Mouse (Mus musculus): ENCODE measurements around the gene Cldnd2. TPM values are rescaled to one million over a fixed set of nuclear protein-coding genes. Genes with fewer than 3 reads are reported as not detected.

Gene Cldnd2
- not detected for polyA plus RNA-seq (2015; fragmentation: Illumina TruSeq; extraction: RNeasy Lipid Tissue Mini Kit (QIAGEN cat#74804); ENCODE audit: insufficient read depth, low read depth, low replicate concordance)

GRCm38 (mm10) chr7:43440482-43440881 lies at the start of gene Cldnd2:
TSS of gene Cldnd2 (plus strand) at chr7:43440782.

DNA sequence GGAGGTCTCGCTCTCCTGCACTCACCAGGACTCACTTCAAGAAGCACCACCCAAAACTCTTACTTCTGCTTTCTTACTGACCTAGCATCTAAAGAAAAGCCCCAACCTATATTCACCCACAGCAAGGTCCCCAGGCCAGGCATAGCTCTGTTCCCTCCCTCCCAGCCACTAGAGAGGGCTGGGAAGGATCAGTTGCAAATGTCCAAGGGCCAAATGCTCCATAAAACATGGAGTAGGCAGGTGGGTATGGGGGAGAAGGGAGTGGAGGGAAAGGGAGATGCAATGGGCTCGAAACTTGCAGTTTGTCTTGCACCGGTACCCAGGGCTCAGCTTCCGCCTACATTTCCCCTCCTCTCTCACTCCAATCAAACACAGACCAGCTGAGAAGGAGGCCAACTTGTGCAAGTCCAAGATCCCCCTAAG lies 32.4 kb upstream of the Cldnd2 start, which contains the start of gene Siglecg:
Gene Siglecg (plus strand): TSS at position 74 of the 423 bp plus-strand sequence.

GRCm38 (mm10) chr7:43427406-43427805 lies 13.2 kb upstream of the Cldnd2 start, which contains the start of gene Lim2:
TSS of gene Lim2 (plus strand) at chr7:43427670.

DNA sequence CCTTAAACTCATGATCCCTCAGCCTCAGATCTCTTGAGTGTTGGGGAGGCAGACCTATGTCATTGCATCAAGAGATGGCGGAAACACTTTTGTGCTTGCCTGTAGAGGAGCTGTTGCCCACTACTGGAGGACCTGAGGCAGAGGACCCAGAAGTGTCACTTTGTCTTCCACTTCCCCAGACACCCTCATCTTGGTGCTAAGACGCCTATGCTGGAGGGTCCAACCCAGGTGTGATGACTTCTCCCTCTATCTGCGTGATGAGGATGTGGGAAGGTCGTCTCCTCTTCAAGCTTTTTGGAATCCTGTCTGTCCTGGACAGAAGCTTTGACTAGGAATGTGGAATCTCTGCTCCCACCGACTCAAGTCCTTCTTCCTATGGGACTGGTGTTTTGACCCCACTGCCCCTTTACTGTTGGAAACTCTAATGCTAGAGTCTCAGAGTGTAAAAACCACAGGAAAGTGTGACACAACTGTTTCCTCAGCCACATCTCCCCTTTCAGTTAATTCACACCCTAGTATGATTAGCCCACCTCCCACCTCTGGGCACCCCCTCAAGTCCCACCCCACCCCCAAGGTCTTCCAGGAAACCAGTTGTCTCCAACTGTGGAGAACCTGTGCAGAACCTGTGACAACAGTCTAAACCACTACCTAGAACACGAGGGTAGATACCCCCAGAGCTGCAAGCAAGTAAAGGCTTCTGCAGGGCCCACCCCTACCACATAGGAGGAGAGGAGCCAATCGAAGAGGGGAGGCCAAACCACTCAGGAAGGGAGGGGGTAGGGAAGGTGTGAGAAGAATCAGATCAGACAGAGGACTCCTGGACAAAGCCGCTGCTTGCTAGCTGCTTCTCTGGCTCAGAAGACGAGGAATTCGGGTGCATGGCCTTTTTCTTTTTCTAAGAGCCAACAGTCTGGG lies 4.0 kb upstream of the Cldnd2 start, which contains the start of gene Nkg7:
Gene Nkg7 (plus strand): TSS at position 733 of the 915 bp plus-strand sequence.

GRCm38 (mm10) chr7:43443917-43444293 lies 3.3 kb downstream of the Cldnd2 start, which contains the start of the genes Etfb and Gm45233:
TSS of gene Etfb (plus strand) at chr7:43444083.
TSS of gene Gm45233 (plus strand) at chr7:43444128.

DNA sequence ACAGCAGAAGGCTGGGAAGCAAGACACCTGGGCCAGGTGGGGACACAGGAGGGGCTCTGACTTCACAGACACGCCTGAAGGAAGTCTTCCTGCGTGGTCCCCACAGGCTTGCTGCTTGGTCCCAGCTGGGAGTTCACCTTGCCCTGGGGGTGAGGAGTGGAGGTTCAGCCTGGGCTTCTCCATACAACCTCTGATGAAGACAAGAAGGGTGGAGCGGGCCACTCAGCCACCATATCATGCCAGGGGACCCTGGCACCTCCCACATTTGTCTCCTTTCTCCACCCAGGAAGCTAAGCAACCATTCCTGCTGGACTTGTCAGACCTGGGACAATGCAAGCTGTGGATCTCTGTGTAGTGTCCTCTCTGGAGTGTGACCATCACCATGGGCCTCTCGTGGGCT lies 22.3 kb downstream of the Cldnd2 start, which contains the start of gene Vsig10l:
Gene Vsig10l (plus strand): TSS at position 301 of the 400 bp plus-strand sequence.

GRCm38 (mm10) chr7:43489631-43490125 lies 49.1 kb downstream of the Cldnd2 start, which contains the start of gene Iglon5:
TSS of gene Iglon5 (minus strand) at chr7:43490075.

Other genes with a start within 250 kb of the Cldnd2 start
- 10.6 TPM for gene Zfp715, start 127.5 kb upstream of the Cldnd2 start, polyA plus RNA-seq (2015; fragmentation: Illumina TruSeq; extraction: RNeasy Lipid Tissue Mini Kit (QIAGEN cat#74804); ENCODE audit: insufficient read depth, low read depth, low replicate concordance)
- gene Siglecf, start 89.4 kb upstream of the Cldnd2 start, polyA plus RNA-seq (2015; fragmentation: Illumina TruSeq; extraction: RNeasy Lipid Tissue Mini Kit (QIAGEN cat#74804); ENCODE audit: insufficient read depth, low read depth, low replicate concordance), result not detected
- 0.42 TPM for gene Siglecg, start 32.6 kb upstream of the Cldnd2 start, polyA plus RNA-seq (2015; fragmentation: Illumina TruSeq; extraction: RNeasy Lipid Tissue Mini Kit (QIAGEN cat#74804); ENCODE audit: insufficient read depth, low read depth, low replicate concordance)
- not detected for gene Lim2, start 13.1 kb upstream of the Cldnd2 start, polyA plus RNA-seq (2015; fragmentation: Illumina TruSeq; extraction: RNeasy Lipid Tissue Mini Kit (QIAGEN cat#74804); ENCODE audit: insufficient read depth, low read depth, low replicate concordance)
- gene Nkg7, start 3.7 kb upstream of the Cldnd2 start, polyA plus RNA-seq (2015; fragmentation: Illumina TruSeq; extraction: RNeasy Lipid Tissue Mini Kit (QIAGEN cat#74804); ENCODE audit: insufficient read depth, low read depth, low replicate concordance), result not detected
- 52.6 TPM for gene Etfb, start 3.3 kb downstream of the Cldnd2 start, polyA plus RNA-seq (2015; fragmentation: Illumina TruSeq; extraction: RNeasy Lipid Tissue Mini Kit (QIAGEN cat#74804); ENCODE audit: insufficient read depth, low read depth, low replicate concordance)
- not detected for gene Gm45233, start 3.3 kb downstream of the Cldnd2 start, polyA plus RNA-seq (2015; fragmentation: Illumina TruSeq; extraction: RNeasy Lipid Tissue Mini Kit (QIAGEN cat#74804); ENCODE audit: insufficient read depth, low read depth, low replicate concordance)
- 0.41 TPM for gene Vsig10l, start 22.4 kb downstream of the Cldnd2 start, polyA plus RNA-seq (2015; fragmentation: Illumina TruSeq; extraction: RNeasy Lipid Tissue Mini Kit (QIAGEN cat#74804); ENCODE audit: insufficient read depth, low read depth, low replicate concordance)
- gene Iglon5, start 49.3 kb downstream of the Cldnd2 start, polyA plus RNA-seq (2015; fragmentation: Illumina TruSeq; extraction: RNeasy Lipid Tissue Mini Kit (QIAGEN cat#74804); ENCODE audit: insufficient read depth, low read depth, low replicate concordance), result 0.52 TPM
- not detected for gene 4931406B18Rik, start 65.2 kb downstream of the Cldnd2 start, polyA plus RNA-seq (2015; fragmentation: Illumina TruSeq; extraction: RNeasy Lipid Tissue Mini Kit (QIAGEN cat#74804); ENCODE audit: insufficient read depth, low read depth, low replicate concordance)
- gene Cd33, start 103.6 kb downstream of the Cldnd2 start, polyA plus RNA-seq (2015; fragmentation: Illumina TruSeq; extraction: RNeasy Lipid Tissue Mini Kit (QIAGEN cat#74804); ENCODE audit: insufficient read depth, low read depth, low replicate concordance), result 1.2 TPM
- gene Zfp658, start 121.5 kb downstream of the Cldnd2 start, polyA plus RNA-seq (2015; fragmentation: Illumina TruSeq; extraction: RNeasy Lipid Tissue Mini Kit (QIAGEN cat#74804); ENCODE audit: insufficient read depth, low read depth, low replicate concordance), result 2.8 TPM
- 1.9 TPM for gene Zfp719, start 138.8 kb downstream of the Cldnd2 start, polyA plus RNA-seq (2015; fragmentation: Illumina TruSeq; extraction: RNeasy Lipid Tissue Mini Kit (QIAGEN cat#74804); ENCODE audit: insufficient read depth, low read depth, low replicate concordance)
- not detected for gene Zfp819, start 166.4 kb downstream of the Cldnd2 start, polyA plus RNA-seq (2015; fragmentation: Illumina TruSeq; extraction: RNeasy Lipid Tissue Mini Kit (QIAGEN cat#74804); ENCODE audit: insufficient read depth, low read depth, low replicate concordance)
- not detected for gene Ceacam18, start 193.9 kb downstream of the Cldnd2 start, polyA plus RNA-seq (2015; fragmentation: Illumina TruSeq; extraction: RNeasy Lipid Tissue Mini Kit (QIAGEN cat#74804); ENCODE audit: insufficient read depth, low read depth, low replicate concordance)
- not detected for gene Siglece, start 219.4 kb downstream of the Cldnd2 start, polyA plus RNA-seq (2015; fragmentation: Illumina TruSeq; extraction: RNeasy Lipid Tissue Mini Kit (QIAGEN cat#74804); ENCODE audit: insufficient read depth, low read depth, low replicate concordance)
- 2.3 TPM for gene Ctu1, start 231.2 kb downstream of the Cldnd2 start, polyA plus RNA-seq (2015; fragmentation: Illumina TruSeq; extraction: RNeasy Lipid Tissue Mini Kit (QIAGEN cat#74804); ENCODE audit: insufficient read depth, low read depth, low replicate concordance)
- not detected for gene Klk14, start 249.6 kb downstream of the Cldnd2 start, polyA plus RNA-seq (2015; fragmentation: Illumina TruSeq; extraction: RNeasy Lipid Tissue Mini Kit (QIAGEN cat#74804); ENCODE audit: insufficient read depth, low read depth, low replicate concordance)

All from pancreas, adult 10 weeks (tissue).